Mouse (Mus musculus) urinary bladder, postnatal 36 days (tissue): ENCODE measurements around the gene Mdga2.

Experiments
- DNase-seq, 2 experiments: peaks; one replicate each; pipeline ENCODE4 v3.0.0; 2022; ENCODE audit warnings: low spot score in 2 of 2, mixed read lengths in 1 of 2

The Mdga2 gene

GRCm38 (mm10) chr12:67056621-67057020 is 165.7 kb downstream of the Mdga2 start:
- no peak for DNase-seq

GRCm38 (mm10) chr12:67045099-67045750 is 177.1 kb downstream of the Mdga2 start:
- DNase-seq: no peak

GRCm38 (mm10) chr12:67041865-67042264 is 180.5 kb downstream of the Mdga2 start:
- no peak for DNase-seq

- DNase-seq: no peak
Measured at GRCm38 (mm10) chr12:67035509-67036261, 186.7 kb downstream of the Mdga2 start.

GRCm38 (mm10) chr12:67017192-67017591 is 205.2 kb downstream of the Mdga2 start:
- no peak for DNase-seq

- DNase-seq: no peak
Measured at GRCm38 (mm10) chr12:67011368-67011767, 211.0 kb downstream of the Mdga2 start.

GRCm38 (mm10) chr12:67010318-67010717 is 212.0 kb downstream of the Mdga2 start:
- DNase-seq: no peak

- DNase-seq: no peak
Measured at GRCm38 (mm10) chr12:67009191-67009590, 213.2 kb downstream of the Mdga2 start.

- DNase-seq: no peak
Measured at GRCm38 (mm10) chr12:66954129-66954528, 268.2 kb downstream of the Mdga2 start.

- DNase-seq: no peak
Measured at GRCm38 (mm10) chr12:66915741-66916140, 306.6 kb downstream of the Mdga2 start.

- no peak for DNase-seq
Measured at GRCm38 (mm10) chr12:66899366-66899765, 323.0 kb downstream of the Mdga2 start.

- no peak for DNase-seq
Measured at GRCm38 (mm10) chr12:66896790-66897189, 325.6 kb downstream of the Mdga2 start.

GRCm38 (mm10) chr12:66890296-66890695 is 332.1 kb downstream of the Mdga2 start:
- no peak for DNase-seq

GRCm38 (mm10) chr12:66889276-66889675 is 333.1 kb downstream of the Mdga2 start:
- no peak for DNase-seq

- no peak for DNase-seq
Measured at GRCm38 (mm10) chr12:66888636-66889035, 333.7 kb downstream of the Mdga2 start.

GRCm38 (mm10) chr12:66866199-66866598 is 356.1 kb downstream of the Mdga2 start:
- no peak for DNase-seq

- DNase-seq: no peak
Measured at GRCm38 (mm10) chr12:66853167-66853566, 369.2 kb downstream of the Mdga2 start.

- DNase-seq: no peak
Measured at GRCm38 (mm10) chr12:66840336-66840735, 382.0 kb downstream of the Mdga2 start.

- no peak for DNase-seq
Measured at GRCm38 (mm10) chr12:66755653-66756052, 466.7 kb downstream of the Mdga2 start.

- DNase-seq: no peak
Measured at GRCm38 (mm10) chr12:66734536-66734935, 487.8 kb downstream of the Mdga2 start.

GRCm38 (mm10) chr12:66724474-66724873 is 497.9 kb downstream of the Mdga2 start:
- no peak for DNase-seq

GRCm38 (mm10) chr12:66708334-66708733 is 514.0 kb downstream of the Mdga2 start:
- no peak for DNase-seq

- DNase-seq: no peak
Measured at GRCm38 (mm10) chr12:66707431-66707830, 514.9 kb downstream of the Mdga2 start.
